Mouse (Mus musculus) urinary bladder, postnatal 10 days (tissue): Measurements from ENCODE around the gene Vmn2r61.

Experiments
- DNase-seq: peaks from one replicate; pipeline ENCODE4 v3.0.0; 2022; ENCODE audit warnings: low spot score

Vmn2r61 gene

DNA sequence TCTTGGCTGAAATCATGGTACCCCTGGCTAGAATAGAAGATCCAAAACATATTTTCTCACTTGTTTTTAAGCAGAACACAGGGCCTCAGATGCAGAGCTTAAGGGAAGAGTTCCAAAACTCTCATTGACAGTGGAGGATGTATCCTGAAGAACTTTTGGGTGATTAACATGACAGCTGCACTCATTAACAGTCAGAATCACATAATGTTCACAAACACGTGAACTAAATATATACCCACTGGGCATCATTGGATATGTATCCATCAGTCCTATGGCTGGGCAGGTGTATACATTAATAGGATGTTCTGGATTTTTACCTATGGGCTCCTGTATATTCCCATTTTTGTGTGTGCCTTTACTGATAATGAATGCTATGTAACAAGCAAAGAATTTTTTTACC, at the start of gene Vmn2r61:
Gene Vmn2r61, plus strand, starts transcription at position 301 of the 400 bp plus-strand sequence.
- no peak for DNase-seq
